Mouse (Mus musculus): ENCODE results near the gene Tns1. TPM values are rescaled to one million over a fixed set of nuclear protein-coding genes. Genes with fewer than 3 reads are reported as not detected.

Gene Tns1
- polyA plus RNA-seq, 2 experiments from 2014 or later = 19.0 to 40.5 TPM

- peak; percentile 71 for ATAC-seq
These were observed 137.8 kb downstream of the Tns1 start for GRCm38 (mm10) chr1:73986268-73987045.

- no peak for ATAC-seq
These were observed 138.6 kb downstream of the Tns1 start for GRCm38 (mm10) chr1:73985611-73986010.

- no peak for ATAC-seq
These were observed 145.0 kb downstream of the Tns1 start for GRCm38 (mm10) chr1:73979214-73979613.

- ATAC-seq = no peak
These were observed 145.7 kb downstream of the Tns1 start for GRCm38 (mm10) chr1:73978576-73978975.

GRCm38 (mm10) chr1:73973992-73974391 is 150.3 kb downstream of the Tns1 start:
- ATAC-seq = no peak

GRCm38 (mm10) chr1:73972726-73973125 is 151.5 kb downstream of the Tns1 start:
- ATAC-seq = no peak

GRCm38 (mm10) chr1:73970161-73970730 is 154.0 kb downstream of the Tns1 start:
- ATAC-seq = no peak

GRCm38 (mm10) chr1:73968712-73969511 is 155.3 kb downstream of the Tns1 start:
- ATAC-seq = no peak

- ATAC-seq = no peak
These were observed 157.6 kb downstream of the Tns1 start for GRCm38 (mm10) chr1:73966411-73967238.

- ATAC-seq = no peak
These were observed 160.0 kb downstream of the Tns1 start for GRCm38 (mm10) chr1:73964151-73964743.

- no peak for ATAC-seq
These were observed 160.6 kb downstream of the Tns1 start for GRCm38 (mm10) chr1:73963626-73964025.

GRCm38 (mm10) chr1:73962668-73963371 is 161.4 kb downstream of the Tns1 start:
- no peak for ATAC-seq

- no peak for ATAC-seq
These were observed 162.2 kb downstream of the Tns1 start for GRCm38 (mm10) chr1:73962049-73962448.

GRCm38 (mm10) chr1:73959758-73960157 is 164.5 kb downstream of the Tns1 start:
- no peak for ATAC-seq

GRCm38 (mm10) chr1:73959344-73959743 is 164.9 kb downstream of the Tns1 start:
- no peak for ATAC-seq

- ATAC-seq = no peak
These were observed 165.9 kb downstream of the Tns1 start for GRCm38 (mm10) chr1:73958210-73958983.

GRCm38 (mm10) chr1:73957428-73957827 is 166.8 kb downstream of the Tns1 start:
- ATAC-seq = no peak

- no peak for ATAC-seq
These were observed 167.9 kb downstream of the Tns1 start for GRCm38 (mm10) chr1:73956320-73956719.

- ATAC-seq = no peak
These were observed 168.9 kb downstream of the Tns1 start for GRCm38 (mm10) chr1:73955259-73955842.

GRCm38 (mm10) chr1:73954614-73955013 is 169.6 kb downstream of the Tns1 start:
- no peak for ATAC-seq
